Mouse (Mus musculus): Measurements from ENCODE around the gene Ankrd23. TPM values are rescaled to one million over a fixed set of nuclear protein-coding genes. Genes with fewer than 3 reads are reported as not detected.
A peak's percentile ranks its signal among the peaks of the same experiment; 100 is the strongest.

Gene Ankrd23
- polyA plus RNA-seq, 1 experiment, result 5.6 TPM

DNA sequence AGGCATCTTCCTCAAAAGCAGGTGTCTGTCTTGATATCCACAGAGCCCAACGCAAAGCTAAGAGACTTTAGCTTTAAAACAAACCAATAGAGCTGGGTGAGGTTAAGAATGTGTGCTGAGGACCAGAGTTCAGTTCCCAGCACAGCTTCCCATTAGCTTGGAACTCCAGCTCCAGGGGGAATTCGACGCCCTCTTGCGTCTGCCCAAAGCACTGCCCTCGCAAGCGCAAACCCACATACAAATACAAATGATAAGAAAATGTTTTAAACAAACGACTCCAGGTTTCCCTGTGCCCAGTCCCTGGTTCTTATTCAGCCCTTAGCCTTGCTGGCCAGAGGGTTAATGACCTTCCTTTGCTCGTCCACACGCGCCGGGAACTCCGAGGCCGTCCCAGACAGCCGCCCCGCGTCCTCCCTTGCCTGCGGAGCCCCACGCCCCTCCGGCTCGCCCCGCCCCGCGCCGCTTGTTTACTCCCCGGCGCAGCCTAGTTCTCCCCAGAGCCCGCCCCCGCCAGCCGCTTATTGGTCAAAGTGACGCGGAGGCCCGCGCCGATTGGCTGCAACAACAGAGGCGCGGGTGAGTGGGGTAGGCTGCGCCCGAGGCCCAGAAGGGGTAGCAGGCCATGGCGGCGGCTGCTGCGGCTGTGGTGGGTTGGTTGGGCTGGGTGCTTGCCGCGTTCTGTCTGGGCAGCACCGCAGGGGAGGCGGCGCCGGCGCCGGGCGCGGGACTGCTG is 25.2 kb downstream of the Ankrd23 start, which contains the start of gene Cnnm3:
Gene Cnnm3, plus strand, starts transcription at position 579 of the 733 bp plus-strand sequence.
- Histone ChIP-seq H3K9me3 (no peaks in the 10 kb centered on the region), H3K27me3 (replicated peaks) (no peaks in the 10 kb centered on the region), H3K36me3 (replicated peaks; ENCODE audit: low read length) (peaks cover 50% of the 10 kb centered on the region), H3K4me1 (peaks cover 26% of the 10 kb centered on the region), H3K4me3 (replicated peaks) (peak within 1 kb of the TSS; percentile 99)
- no peak for TF ChIP-seq FLI1 (IDR thresholded peaks at IDR 0.05; ENCODE audit: low read length)
- TF ChIP-seq GATA1 (IDR thresholded peaks at IDR 0.05; ENCODE audit: borderline replicate concordance, low read length), result no peak

DNA sequence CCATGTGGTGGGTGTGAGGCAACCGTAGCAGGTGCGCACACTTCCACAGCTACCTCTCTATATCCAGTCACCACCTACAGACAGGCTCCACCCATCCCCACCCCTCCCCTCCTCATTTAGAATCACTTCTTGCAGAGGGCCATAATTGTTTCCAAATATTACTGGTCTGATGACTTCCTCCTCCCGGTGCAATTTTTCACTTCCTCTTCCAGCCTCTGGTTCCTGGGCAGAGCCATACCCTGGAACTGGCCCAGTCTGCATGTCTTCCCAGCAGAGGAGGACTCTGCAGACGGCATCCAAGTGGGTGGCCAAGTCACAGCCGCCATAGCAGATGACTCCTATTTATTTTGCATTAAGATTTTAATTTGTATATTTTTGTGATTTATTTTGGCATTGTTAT is 28.4 kb downstream of the Ankrd23 start:
- Histone ChIP-seq H3K9me3 (no peaks in the 10 kb centered on the region), H3K4me3 (replicated peaks) (peak overlapping the region; percentile 50), H3K4me1 (peaks cover 16% of the 10 kb centered on the region), H3K27me3 (replicated peaks) (no peaks in the 10 kb centered on the region), H3K36me3 (replicated peaks; ENCODE audit: low read length) (peaks cover 62% of the 10 kb centered on the region)
- TF ChIP-seq GATA1 (IDR thresholded peaks at IDR 0.05; ENCODE audit: borderline replicate concordance, low read length), result no peak

DNA sequence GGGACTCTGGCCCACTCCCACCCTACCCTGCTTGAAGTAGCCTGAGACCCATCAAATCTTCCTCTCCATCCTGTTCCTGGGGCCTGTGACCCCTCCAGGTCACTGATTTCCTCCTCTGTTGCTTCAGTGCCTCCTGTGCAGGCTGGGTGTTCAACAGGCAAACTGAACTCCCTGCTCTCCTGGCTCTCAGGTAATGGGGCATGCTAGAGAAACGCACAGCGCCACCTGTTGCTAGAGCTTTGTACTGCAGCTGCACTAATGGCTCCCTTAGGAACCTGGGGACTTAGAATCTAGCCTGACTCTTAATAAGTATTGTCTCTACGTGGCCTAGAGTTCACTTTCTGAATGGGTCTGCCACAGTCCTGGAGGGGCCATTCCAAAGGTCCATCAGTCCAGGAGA is 35.4 kb downstream of the Ankrd23 start:
- TF ChIP-seq GATA1 (IDR thresholded peaks at IDR 0.05; ENCODE audit: borderline replicate concordance, low read length) (no peak), FLI1 (IDR thresholded peaks at IDR 0.05; ENCODE audit: low read length) (no peak)
- Histone ChIP-seq H3K4me3 (replicated peaks) (no peak overlapping the region), H3K27me3 (replicated peaks) (peaks cover 2% of the 10 kb centered on the region), H3K4me1 (peaks cover 19% of the 10 kb centered on the region), H3K9me3 (no peaks in the 10 kb centered on the region), H3K36me3 (replicated peaks; ENCODE audit: low read length) (peaks cover 92% of the 10 kb centered on the region)

DNA sequence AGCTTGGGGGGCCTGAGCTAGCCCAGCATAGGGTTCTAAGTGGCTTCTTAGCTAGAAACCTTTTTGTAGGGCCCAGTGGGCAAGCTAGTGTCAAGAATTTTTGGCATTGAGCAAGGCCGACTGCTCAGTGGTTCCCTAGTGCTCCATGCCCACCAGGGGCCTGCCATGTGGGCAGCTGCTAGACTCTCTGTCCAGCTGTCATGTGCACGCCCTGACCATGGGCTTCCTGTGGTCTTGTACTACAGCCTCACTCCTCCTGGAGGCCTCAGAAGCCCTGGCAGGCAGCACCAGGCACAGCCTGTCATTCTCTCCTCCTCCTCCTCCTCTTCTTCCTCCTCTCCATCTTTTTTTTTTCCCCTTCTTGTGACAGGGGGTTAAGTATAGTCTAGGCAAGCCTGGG is 39.4 kb downstream of the Ankrd23 start:
- peaks cover 2% of the 10 kb centered on the region for H3K27me3 ChIP-seq (replicated peaks)
- no peak overlapping the region for H3K4me3 ChIP-seq (replicated peaks)
- peaks cover 37% of the 10 kb centered on the region for H3K4me1 ChIP-seq
- TF ChIP-seq GATA1 (IDR thresholded peaks at IDR 0.05; ENCODE audit: borderline replicate concordance, low read length) (no peak), FLI1 (IDR thresholded peaks at IDR 0.05; ENCODE audit: low read length) (no peak)
- peaks cover 53% of the 10 kb centered on the region for H3K36me3 ChIP-seq (replicated peaks; ENCODE audit: low read length)
- no peaks in the 10 kb centered on the region for H3K9me3 ChIP-seq

DNA sequence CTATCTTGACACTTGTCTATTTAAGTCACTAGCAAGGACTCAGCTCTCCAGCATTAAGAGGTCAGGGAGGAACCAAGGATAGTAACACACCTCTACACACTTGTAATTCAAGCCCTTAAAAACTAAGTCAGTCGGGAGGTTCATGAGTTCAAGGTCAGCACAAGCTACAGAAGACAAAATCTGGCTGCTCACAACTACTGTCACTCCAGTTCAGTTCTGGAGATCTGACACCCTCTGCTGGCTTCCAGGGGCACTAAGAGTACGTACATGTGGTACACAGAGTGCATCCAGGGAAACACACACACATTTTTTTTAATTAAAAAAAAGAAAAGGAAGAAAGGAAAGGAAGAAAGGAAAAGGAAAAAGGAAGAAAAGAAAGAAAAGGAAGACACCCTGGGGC is 40.0 kb downstream of the Ankrd23 start:
- no peak overlapping the region for H3K4me3 ChIP-seq (replicated peaks)
- H3K36me3 ChIP-seq (replicated peaks; ENCODE audit: low read length), result peaks cover 48% of the 10 kb centered on the region
- TF ChIP-seq GATA1 (IDR thresholded peaks at IDR 0.05; ENCODE audit: borderline replicate concordance, low read length) (no peak), FLI1 (IDR thresholded peaks at IDR 0.05; ENCODE audit: low read length) (no peak)
- H3K9me3 ChIP-seq, result no peaks in the 10 kb centered on the region
- H3K27me3 ChIP-seq (replicated peaks), result peaks cover 2% of the 10 kb centered on the region
- H3K4me1 ChIP-seq, result peaks cover 43% of the 10 kb centered on the region

DNA sequence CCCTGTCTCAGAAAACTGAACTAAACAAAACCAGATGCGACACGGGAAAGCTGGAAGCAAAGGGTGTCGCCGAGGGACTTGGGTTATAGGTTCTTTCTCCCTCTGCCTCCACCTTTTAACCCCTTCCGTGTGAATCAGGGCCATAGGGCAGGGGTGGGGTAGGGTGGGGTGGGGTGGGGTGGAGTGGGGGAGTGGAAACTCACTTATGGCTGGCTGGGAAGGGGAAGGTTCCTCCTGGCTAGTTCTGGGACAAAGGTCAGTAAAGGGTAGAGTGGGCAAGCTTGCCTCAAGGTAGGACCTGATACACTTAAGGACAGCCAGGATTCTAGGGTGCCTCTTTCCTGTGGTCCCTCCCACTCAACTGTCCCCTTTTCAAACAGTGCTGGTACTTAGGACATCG is 43.4 kb downstream of the Ankrd23 start:
- TF ChIP-seq FLI1 (IDR thresholded peaks at IDR 0.05; ENCODE audit: low read length) (no peak), GATA1 (IDR thresholded peaks at IDR 0.05; ENCODE audit: borderline replicate concordance, low read length) (no peak)
- Histone ChIP-seq H3K9me3 (no peaks in the 10 kb centered on the region), H3K36me3 (replicated peaks; ENCODE audit: low read length) (peaks cover 19% of the 10 kb centered on the region), H3K4me1 (peaks cover 62% of the 10 kb centered on the region), H3K4me3 (replicated peaks) (no peak overlapping the region), H3K27me3 (replicated peaks) (no peaks in the 10 kb centered on the region)

DNA sequence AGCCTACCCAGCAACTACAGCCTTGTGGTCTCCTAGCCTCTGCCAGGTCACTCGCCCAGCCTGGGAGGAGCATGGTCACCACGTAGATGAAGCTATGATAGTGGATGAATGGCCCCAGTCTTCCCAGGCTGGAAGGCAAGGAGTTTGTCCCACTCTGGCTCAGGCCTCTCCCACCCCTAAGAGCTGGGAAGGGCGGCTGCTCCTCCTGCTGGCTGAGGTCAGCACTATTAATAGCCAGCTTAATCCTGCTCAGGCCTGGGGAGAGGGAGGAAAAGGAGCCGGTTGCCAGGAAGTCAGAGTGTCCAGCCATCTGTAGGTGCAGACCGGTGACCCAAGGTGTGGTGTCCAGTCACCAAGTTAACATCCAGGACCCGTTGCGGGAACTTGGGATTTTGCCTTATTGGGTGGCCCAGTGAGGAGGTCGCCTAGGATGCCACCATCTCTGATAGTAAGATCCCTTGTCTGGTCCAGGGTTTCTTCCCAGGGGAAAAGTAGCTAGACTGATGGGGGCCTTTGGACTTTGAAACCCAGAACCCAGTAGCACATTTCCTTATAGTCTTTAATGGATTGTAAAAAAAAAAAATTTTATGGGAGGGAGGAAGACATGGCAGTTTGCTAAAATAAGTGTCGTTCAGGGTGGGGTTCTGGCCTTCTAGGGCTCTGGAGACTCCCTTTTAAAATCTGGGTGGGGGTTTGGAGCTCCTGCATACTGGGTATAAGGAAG is 44.1 kb downstream of the Ankrd23 start:
- Histone ChIP-seq H3K4me1 (peaks cover 61% of the 10 kb centered on the region), H3K9me3 (no peaks in the 10 kb centered on the region), H3K36me3 (replicated peaks; ENCODE audit: low read length) (peaks cover 15% of the 10 kb centered on the region), H3K4me3 (replicated peaks) (peak overlapping the region; percentile 40), H3K27me3 (replicated peaks) (no peaks in the 10 kb centered on the region)
- TF ChIP-seq FLI1 (IDR thresholded peaks at IDR 0.05; ENCODE audit: low read length) (no peak), GATA1 (IDR thresholded peaks at IDR 0.05; ENCODE audit: borderline replicate concordance, low read length) (no peak)

DNA sequence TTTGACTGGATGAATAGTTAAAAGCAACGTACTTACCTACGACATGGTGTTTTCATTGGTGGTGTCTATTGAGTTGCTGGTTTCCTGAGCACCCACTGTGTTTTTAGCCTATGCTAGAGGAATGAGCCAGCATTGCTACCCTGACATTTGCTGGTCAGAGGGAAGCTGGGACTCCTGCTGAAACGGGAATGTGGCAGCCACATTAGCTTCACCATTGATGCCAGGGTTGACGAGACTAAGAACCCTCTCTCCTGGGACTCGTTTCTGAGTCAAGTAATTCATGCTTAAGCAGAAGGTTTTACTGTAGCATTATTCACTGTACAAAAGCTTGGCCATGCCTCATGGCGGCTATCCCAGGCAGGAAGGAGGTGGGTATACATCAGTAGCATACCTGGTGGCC is 47.0 kb downstream of the Ankrd23 start:
- H3K27me3 ChIP-seq (replicated peaks), result no peaks in the 10 kb centered on the region
- no peak for TF ChIP-seq GATA1 (IDR thresholded peaks at IDR 0.05; ENCODE audit: borderline replicate concordance, low read length)
- TF ChIP-seq FLI1 (IDR thresholded peaks at IDR 0.05; ENCODE audit: low read length), result no peak
- peaks cover 15% of the 10 kb centered on the region for H3K36me3 ChIP-seq (replicated peaks; ENCODE audit: low read length)

DNA sequence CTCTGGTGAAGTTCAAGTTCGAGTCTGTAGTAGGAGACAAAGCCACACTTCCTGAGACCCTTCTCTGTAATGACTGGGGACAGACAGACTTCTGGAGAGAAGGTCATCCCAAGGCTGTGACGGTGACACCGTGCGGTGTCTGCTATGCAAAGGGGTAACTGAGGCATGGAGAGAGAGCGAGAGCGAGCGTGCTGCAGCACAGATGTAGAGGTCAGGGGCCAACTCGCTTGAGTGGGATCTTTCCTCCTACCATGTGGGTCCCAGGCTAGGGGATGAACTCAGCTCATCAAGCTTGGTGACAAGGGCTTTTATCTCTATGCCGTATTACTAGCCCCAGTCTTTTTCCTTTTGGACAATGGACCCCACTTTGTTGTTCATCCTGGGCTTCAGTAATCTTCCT is 49.6 kb downstream of the Ankrd23 start:
- Histone ChIP-seq H3K4me3 (replicated peaks) (no peak overlapping the region), H3K27me3 (replicated peaks) (no peaks in the 10 kb centered on the region), H3K36me3 (replicated peaks; ENCODE audit: low read length) (peaks cover 21% of the 10 kb centered on the region), H3K4me1 (peaks cover 63% of the 10 kb centered on the region), H3K9me3 (no peaks in the 10 kb centered on the region)
- TF ChIP-seq FLI1 (IDR thresholded peaks at IDR 0.05; ENCODE audit: low read length), result no peak
- no peak for TF ChIP-seq GATA1 (IDR thresholded peaks at IDR 0.05; ENCODE audit: borderline replicate concordance, low read length)

More for the DNA sequence above, 47.0 kb downstream of the Ankrd23 start:
- peaks cover 53% of the 10 kb centered on the region for H3K4me1 ChIP-seq
- H3K4me3 ChIP-seq (replicated peaks), result no peak overlapping the region
- H3K9me3 ChIP-seq, result no peaks in the 10 kb centered on the region

DNA sequence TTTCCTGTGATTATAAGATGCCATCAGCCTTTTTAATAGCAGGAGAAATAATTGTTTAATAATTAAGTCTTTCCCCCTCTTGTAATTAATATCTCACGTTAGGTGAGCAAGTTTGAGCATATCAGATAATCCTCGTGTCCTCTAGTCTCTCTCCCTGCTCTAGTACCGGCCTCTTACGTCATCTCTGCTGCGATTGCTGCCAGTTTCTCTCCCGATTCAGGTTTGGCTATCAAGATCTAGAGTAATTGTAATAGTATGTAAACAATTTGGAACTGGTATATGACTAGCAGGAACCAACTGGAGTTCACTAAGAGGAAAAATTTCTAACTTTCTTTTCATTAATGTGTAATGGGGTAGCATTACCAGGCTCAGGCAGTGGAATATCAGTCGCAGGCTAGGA is 51.6 kb downstream of the Ankrd23 start:
- no peak for TF ChIP-seq FLI1 (IDR thresholded peaks at IDR 0.05; ENCODE audit: low read length)
- TF ChIP-seq GATA1 (IDR thresholded peaks at IDR 0.05; ENCODE audit: borderline replicate concordance, low read length), result no peak
- Histone ChIP-seq H3K36me3 (replicated peaks; ENCODE audit: low read length) (peaks cover 26% of the 10 kb centered on the region), H3K9me3 (no peaks in the 10 kb centered on the region), H3K4me3 (replicated peaks) (no peak overlapping the region), H3K27me3 (replicated peaks) (no peaks in the 10 kb centered on the region), H3K4me1 (peaks cover 64% of the 10 kb centered on the region)
